ENCODE assay signal across 10 mouse cellular contexts in the genomic region with DNA sequence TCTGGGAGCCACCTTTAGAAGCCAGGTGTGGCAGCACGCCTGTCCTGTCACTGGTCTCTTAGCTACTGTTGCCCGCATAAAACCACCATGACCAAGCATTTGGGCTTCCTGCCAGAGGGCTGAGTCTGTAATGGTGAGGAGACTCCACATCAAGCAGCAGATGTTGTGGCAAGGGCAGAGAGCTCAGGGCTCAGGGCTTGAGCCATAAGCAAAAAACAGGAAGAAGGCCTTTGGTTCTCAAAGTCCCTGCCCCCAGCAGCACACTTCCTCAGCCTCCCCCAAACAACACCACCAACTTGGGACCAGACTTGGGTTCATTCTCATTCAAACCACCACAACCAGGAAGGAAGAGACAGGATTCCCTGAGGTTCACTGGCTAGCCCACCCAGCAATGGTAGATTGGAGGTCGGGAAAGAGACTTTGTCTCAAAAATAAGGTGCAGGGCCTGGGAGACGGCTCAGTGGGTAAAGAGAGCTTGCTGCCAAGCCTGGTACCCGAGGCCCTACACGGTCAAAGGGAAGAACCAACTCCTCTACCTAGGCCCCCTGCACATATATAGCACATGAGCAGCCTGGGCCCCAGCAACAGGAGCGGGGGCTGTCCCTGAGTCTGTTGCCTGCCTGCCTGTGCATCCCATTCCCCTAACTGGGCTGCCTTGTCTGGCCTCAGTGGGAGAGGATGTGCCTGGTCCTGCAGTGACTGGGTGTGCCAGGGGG. TPM values are rescaled to one million over a fixed set of nuclear protein-coding genes. Genes with fewer than 3 reads are reported as not detected.
A peak's percentile ranks its signal among the peaks of the same experiment; 100 is the strongest.
DNase-seq lines count a peak whose midpoint lies in the region; ATAC-seq and TF ChIP-seq lines count a peak whose summit lies in the region.
"Had no signal": no experiment of that assay in that cellular context is flagged by ENCODE, and none has a peak within 500 bp of the region (broad histone marks: within the 10 kb centered on the region; RNA-seq: fewer than 3 reads in every experiment).

No protein-coding gene starts in this region.

- H3K9me3 ChIP-seq in neural tube, embryonic 12.5 days, result no peaks in the 10 kb centered on the region
- H3K9me3 ChIP-seq in neural tube, embryonic 15.5 days (replicated peaks), result no peaks in the 10 kb centered on the region
- H3K9me3 ChIP-seq: embryonic facial prominence, embryonic 13.5 days; limb, embryonic 15.5 days had no signal

- TF ChIP-seq CTCF in left cerebral cortex, adult 2 months (IDR thresholded peaks at IDR 0.05), result no peak

- 79% methylated on average over 7 of the region's 7 CpGs for WGBS in neural tube, embryonic 12.5 days
- WGBS in neural tube, embryonic 15.5 days, result 82% methylated on average over 7 of the region's 7 CpGs

- intact Hi-C loops in left cerebral cortex, adult 2 months (cut with DNase I), result no loop called here

- 0 out of 2 replicates have a peak, but pooled peaks have one; percentile 27 for ATAC-seq in neural tube, embryonic 12.5 days (ENCODE audit: low FRiP score, low read depth)
- no peak for ATAC-seq in neural tube, embryonic 15.5 days (ENCODE audit: low FRiP score)
- ATAC-seq in granulocyte monocyte progenitor cell, adult 5-6 weeks (replicated peaks; ENCODE audit: poor library complexity, severe bottlenecking), result peak; percentile 95
- ATAC-seq in activated CD4-positive, CD25-positive, alpha-beta regulatory T cell, adult 4 months, result no peak

- H3K36me3 ChIP-seq in neural tube, embryonic 12.5 days, result peaks cover 4% of the 10 kb centered on the region; the same call in 1 of the 2 replicates
- 0 out of 2 replicates have a peak, but pooled peaks cover 11% of the 10 kb centered on the region for H3K36me3 ChIP-seq in neural tube, embryonic 15.5 days
- H3K36me3 ChIP-seq: embryonic facial prominence, embryonic 13.5 days; limb, embryonic 15.5 days had no signal

- no peaks in the 10 kb centered on the region for H3K27me3 ChIP-seq in neural tube, embryonic 12.5 days (replicated peaks)
- H3K27me3 ChIP-seq in neural tube, embryonic 15.5 days (replicated peaks), result no peaks in the 10 kb centered on the region
- H3K27me3 ChIP-seq: embryonic facial prominence, embryonic 13.5 days; limb, embryonic 15.5 days had no signal

- no peak overlapping the region for H3K4me3 ChIP-seq in neural tube, embryonic 12.5 days
- no peak overlapping the region for H3K4me3 ChIP-seq in neural tube, embryonic 15.5 days (replicated peaks)
- H3K4me3 ChIP-seq in left cerebral cortex, adult 2 months, result no peak overlapping the region
- H3K4me3 ChIP-seq: embryonic facial prominence, embryonic 13.5 days; limb, embryonic 15.5 days had no signal

- DNase-seq in adrenal gland, postnatal 14 days, result peak; percentile 77
- DNase-seq in lung, postnatal 25 days (ENCODE audit: low spot score), result peak; percentile 54
- DNase-seq in frontal cortex, postnatal 25 days (ENCODE audit: low spot score in 2 of 2), result no peak
- no peak for DNase-seq in left cerebral cortex, adult 2 months (ENCODE audit: extremely low spot score in 1 of 2, low spot score in 2 of 2)

- no peak overlapping the region for H3K4me2 ChIP-seq in neural tube, embryonic 12.5 days (replicated peaks)
- no peak overlapping the region for H3K4me2 ChIP-seq in neural tube, embryonic 15.5 days
- H3K4me2 ChIP-seq: embryonic facial prominence, embryonic 13.5 days; limb, embryonic 15.5 days had no signal

- no peak overlapping the region for H3K9ac ChIP-seq in neural tube, embryonic 12.5 days
- no peak overlapping the region for H3K9ac ChIP-seq in neural tube, embryonic 15.5 days (replicated peaks)
- H3K9ac ChIP-seq: embryonic facial prominence, embryonic 13.5 days; limb, embryonic 15.5 days had no signal

- no peaks in the 10 kb centered on the region for H3K4me1 ChIP-seq in neural tube, embryonic 12.5 days
- H3K4me1 ChIP-seq in neural tube, embryonic 15.5 days, result peaks cover 5% of the 10 kb centered on the region
- H3K4me1 ChIP-seq: embryonic facial prominence, embryonic 13.5 days had no signal

- H3K27ac ChIP-seq in neural tube, embryonic 12.5 days, result no peak overlapping the region
- no peak overlapping the region for H3K27ac ChIP-seq in neural tube, embryonic 15.5 days (replicated peaks)
- H3K27ac ChIP-seq in left cerebral cortex, adult 2 months, result no peak overlapping the region
- H3K27ac ChIP-seq: embryonic facial prominence, embryonic 13.5 days; limb, embryonic 15.5 days had no signal

RNA-seq across cellular contexts. Expression of a gene that starts 11.4 kb away (rescaled TPM):
- 16.4 and 16.7 TPM in 2 replicates for polyA plus RNA-seq in neural tube, embryonic 12.5 days (2016; fragmentation: Nextera tagmentation; extraction: Ambion mirVana)
- polyA plus RNA-seq in neural tube, embryonic 15.5 days (2015; fragmentation: Nextera tagmentation; extraction: Ambion mirVana), result 36.2 and 38.1 TPM in 2 replicates
- 9.3 and 10.5 TPM in 2 replicates for total RNA-seq in adrenal gland, postnatal 14 days (2021)
- 1.7 and 2.0 TPM in 2 replicates for total RNA-seq in granulocyte monocyte progenitor cell, adult 5-6 weeks (2014; fragmentation: Nextera tagmentation)
- 0.09 and 0.21 TPM in 2 replicates for total RNA-seq in granulocyte monocyte progenitor cell, adult 5-6 weeks (2017)
- polyA plus RNA-seq in activated CD4-positive, CD25-positive, alpha-beta regulatory T cell, adult 4 months (2017; shearing (Covaris generic)), result 1 to 10 TPM in 1 of 2 experiments, under 1 TPM in 1; 0.56 to 1.5 TPM
- 100 to 1,000 TPM; 103 to 108 TPM for total RNA-seq in left cerebral cortex, adult 2 months (2021)

RNA-seq across cellular contexts. Expression of a gene that starts 12.3 kb away (rescaled TPM):
- polyA plus RNA-seq in neural tube, embryonic 12.5 days (2016; fragmentation: Nextera tagmentation; extraction: Ambion mirVana), result 129 and 130 TPM in 2 replicates
- 121 and 124 TPM in 2 replicates for polyA plus RNA-seq in neural tube, embryonic 15.5 days (2015; fragmentation: Nextera tagmentation; extraction: Ambion mirVana)
- total RNA-seq in adrenal gland, postnatal 14 days (2021), result 79.7 and 95.5 TPM in 2 replicates
- total RNA-seq in granulocyte monocyte progenitor cell, adult 5-6 weeks (2014; fragmentation: Nextera tagmentation), result 34.6 and 41.1 TPM in 2 replicates
- 30.0 and 46.5 TPM in 2 replicates for total RNA-seq in granulocyte monocyte progenitor cell, adult 5-6 weeks (2017)
- 10 to 100 TPM; 81.4 to 85.5 TPM for polyA plus RNA-seq in activated CD4-positive, CD25-positive, alpha-beta regulatory T cell, adult 4 months (2017; shearing (Covaris generic))
- total RNA-seq in left cerebral cortex, adult 2 months (2021), result 100 to 1,000 TPM; 113 to 114 TPM

RNA-seq across cellular contexts. Expression of a gene that starts 35.1 kb away (rescaled TPM):
- polyA plus RNA-seq in neural tube, embryonic 12.5 days (2016; fragmentation: Nextera tagmentation; extraction: Ambion mirVana), result 18.8 and 19.6 TPM in 2 replicates
- polyA plus RNA-seq in neural tube, embryonic 15.5 days (2015; fragmentation: Nextera tagmentation; extraction: Ambion mirVana), result 14.5 and 15.7 TPM in 2 replicates
- 9.5 and 10.0 TPM in 2 replicates for total RNA-seq in adrenal gland, postnatal 14 days (2021)
- 10.9 and 16.1 TPM in 2 replicates for total RNA-seq in granulocyte monocyte progenitor cell, adult 5-6 weeks (2014; fragmentation: Nextera tagmentation)
- total RNA-seq in granulocyte monocyte progenitor cell, adult 5-6 weeks (2017), result 6.2 and 6.9 TPM in 2 replicates
- polyA plus RNA-seq in activated CD4-positive, CD25-positive, alpha-beta regulatory T cell, adult 4 months (2017; shearing (Covaris generic)), result 1 to 10 TPM; 4.9 to 5.8 TPM
- total RNA-seq in left cerebral cortex, adult 2 months (2021), result 10 to 100 TPM; 11.1 to 11.3 TPM

Comparison
In these comparisons a context has a peak if more than half of its experiments do, and no peak if none do; other contexts are left out.
1. ATAC-seq: peak in neural tube, embryonic 12.5 days (single experiment) and granulocyte monocyte progenitor cell, adult 5-6 weeks (single experiment); none in neural tube, embryonic 15.5 days (single experiment) and activated CD4-positive, CD25-positive, alpha-beta regulatory T cell, adult 4 months (single experiment).
2. DNase-seq: peak in adrenal gland, postnatal 14 days (single experiment) and lung, postnatal 25 days (single experiment); none in frontal cortex, postnatal 25 days (0 of 2) and left cerebral cortex, adult 2 months (0 of 2).